Mouse (Mus musculus) testis, adult 2 months (tissue): Measurements from ENCODE around the gene Phf11a.
"Not testable (repeated sequence)": the region's sequence is repeated elsewhere in the genome, so short reads cannot be mapped to it uniquely, and the experiment has no call there.

ENCODE experiments used
- CTCF ChIP-seq: fragments of 200-500 bp; IDR thresholded peaks from 2 replicates; pipeline ENCODE4 v1.5.1; 2012; ENCODE audit warnings: low read depth, mild to moderate bottlenecking, inconsistent platforms, low read length, moderate library complexity; ENCODE audit not compliant: control insufficient read depth, insufficient read depth, insufficient replicate concordance
- POLR2A ChIP-seq: fragments of 200-500 bp; IDR thresholded peaks from 2 replicates; pipeline ENCODE4 v1.6.1; 2012; ENCODE audit warnings: low read depth, mild to moderate bottlenecking, inconsistent platforms, low read length, moderate library complexity; ENCODE audit not compliant: control insufficient read depth

- TF ChIP-seq CTCF, POLR2A: not testable (repeated sequence)
Observed at GRCm38 (mm10) chr14:59341189-59341588, 43.9 kb upstream of the Phf11a start, which contains the start of gene Phf11b.
